Mouse (Mus musculus): ENCODE results near the gene Gm4869.

DNA sequence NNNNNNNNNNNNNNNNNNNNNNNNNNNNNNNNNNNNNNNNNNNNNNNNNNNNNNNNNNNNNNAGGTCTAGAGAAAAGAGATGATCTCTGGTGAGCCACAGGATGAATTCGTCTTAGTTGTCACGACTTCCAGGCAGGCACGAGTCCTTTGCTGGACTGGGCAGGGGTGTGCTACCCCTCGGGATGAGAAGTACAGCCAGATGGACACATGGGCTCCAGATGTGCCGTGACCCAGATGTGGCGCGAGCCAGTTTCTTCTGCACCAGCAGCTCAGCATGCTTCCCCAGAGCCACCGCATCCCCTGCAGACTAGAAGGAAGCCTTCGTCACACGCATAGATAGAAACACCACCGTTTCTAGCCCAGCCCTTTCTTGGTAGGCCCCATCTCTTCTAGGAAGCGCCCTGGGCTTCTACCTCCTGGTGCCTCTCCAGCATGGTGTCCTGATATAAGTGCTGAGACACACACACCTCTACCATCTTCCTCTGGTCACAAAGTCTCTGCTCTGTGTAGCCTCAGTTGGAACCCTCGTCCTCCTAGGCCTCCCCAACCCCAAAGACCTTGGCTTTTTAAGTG, 92.8 kb downstream of the Gm4869 start:
- TF ChIP-seq POLR2A (IDR thresholded peaks at IDR 0.05; ENCODE audit: insufficient read length, low read depth) (no peak), TCF3 (IDR thresholded peaks at IDR 0.05; ENCODE audit: insufficient read length, low read depth) (no peak), TCF12 (IDR thresholded peaks at IDR 0.05; ENCODE audit: insufficient read depth, poor library complexity, severe bottlenecking) (no peak), USF1 (IDR thresholded peaks at IDR 0.05; ENCODE audit: low read depth) (no peak), POLR2AphosphoS2 (IDR thresholded peaks at IDR 0.05; ENCODE audit: insufficient read length, low read depth) (no peak)
